Mouse (Mus musculus): ENCODE data around the gene Calml3. TPM values are rescaled to one million over a fixed set of nuclear protein-coding genes. Genes with fewer than 3 reads are reported as not detected.

Gene Calml3
- polyA plus RNA-seq, 1 experiment from 2014 or later: not detected

GRCm38 (mm10) chr13:3807131-3807827 lies 3.2 kb upstream of the Calml3 start:
- Histone ChIP-seq H3K4me2 (no peak overlapping the region), H3K27ac (replicated peaks) (no peak overlapping the region), H3K4me1 (no peaks in the 10 kb centered on the region), H3K9ac (replicated peaks) (no peak overlapping the region), H3K9me3 (replicated peaks) (no peaks in the 10 kb centered on the region), H3K4me3 (replicated peaks) (no peak overlapping the region), H3K27me3 (replicated peaks) (no peaks in the 10 kb centered on the region), H3K36me3 (no peaks in the 10 kb centered on the region)
- WGBS: 83% methylated on average over 7 of the region's 7 CpGs
- ATAC-seq (ENCODE audit: low FRiP score): no peak

GRCm38 (mm10) chr13:3805638-3806037 lies 1.5 kb upstream of the Calml3 start:
- no peaks in the 10 kb centered on the region for H3K36me3 ChIP-seq
- ATAC-seq (ENCODE audit: low FRiP score): no peak
- H3K9ac ChIP-seq (replicated peaks): no peak overlapping the region
- H3K4me3 ChIP-seq (replicated peaks): no peak overlapping the region
- WGBS: 80% methylated on average over 5 of the region's 5 CpGs
- H3K27me3 ChIP-seq (replicated peaks): no peaks in the 10 kb centered on the region
- no peak overlapping the region for H3K27ac ChIP-seq (replicated peaks)
- no peak overlapping the region for H3K4me2 ChIP-seq
- H3K9me3 ChIP-seq (replicated peaks): no peaks in the 10 kb centered on the region
- H3K4me1 ChIP-seq: no peaks in the 10 kb centered on the region

GRCm38 (mm10) chr13:3805132-3805531 lies 1.0 kb upstream of the Calml3 start:
- no peaks in the 10 kb centered on the region for H3K9me3 ChIP-seq (replicated peaks)
- no peak overlapping the region for H3K4me2 ChIP-seq
- H3K4me1 ChIP-seq: no peaks in the 10 kb centered on the region
- no peaks in the 10 kb centered on the region for H3K27me3 ChIP-seq (replicated peaks)
- ATAC-seq (ENCODE audit: low FRiP score): no peak
- H3K4me3 ChIP-seq (replicated peaks): no peak overlapping the region
- WGBS: 60% methylated on average over 2 of the region's 2 CpGs
- no peak overlapping the region for H3K9ac ChIP-seq (replicated peaks)
- H3K27ac ChIP-seq (replicated peaks): no peak overlapping the region
- H3K36me3 ChIP-seq: no peaks in the 10 kb centered on the region

GRCm38 (mm10) chr13:3799386-3799785 lies 4.7 kb downstream of the Calml3 start:
- Histone ChIP-seq H3K9me3 (replicated peaks) (no peaks in the 10 kb centered on the region), H3K27me3 (replicated peaks) (no peaks in the 10 kb centered on the region), H3K4me2 (no peak overlapping the region), H3K4me1 (no peaks in the 10 kb centered on the region), H3K36me3 (no peaks in the 10 kb centered on the region), H3K4me3 (replicated peaks) (no peak overlapping the region), H3K9ac (replicated peaks) (no peak overlapping the region), H3K27ac (replicated peaks) (no peak overlapping the region)
- 82% methylated on average over 3 of the region's 3 CpGs for WGBS
- ATAC-seq (ENCODE audit: low FRiP score): no peak

- H3K9ac ChIP-seq (replicated peaks): no peak overlapping the region
- no peak for ATAC-seq (ENCODE audit: low FRiP score)
- H3K27me3 ChIP-seq (replicated peaks): no peaks in the 10 kb centered on the region
- H3K4me1 ChIP-seq: no peaks in the 10 kb centered on the region
- H3K4me2 ChIP-seq: no peak overlapping the region
- no peaks in the 10 kb centered on the region for H3K9me3 ChIP-seq (replicated peaks)
- H3K27ac ChIP-seq (replicated peaks): no peak overlapping the region
- H3K36me3 ChIP-seq: no peaks in the 10 kb centered on the region
- H3K4me3 ChIP-seq (replicated peaks): no peak overlapping the region
Measured at GRCm38 (mm10) chr13:3798751-3799150, 5.4 kb downstream of the Calml3 start.

- H3K4me2 ChIP-seq: no peak overlapping the region
- H3K4me3 ChIP-seq (replicated peaks): no peak overlapping the region
- no peak for ATAC-seq (ENCODE audit: low FRiP score)
- no peaks in the 10 kb centered on the region for H3K4me1 ChIP-seq
- H3K36me3 ChIP-seq: no peaks in the 10 kb centered on the region
- no peaks in the 10 kb centered on the region for H3K27me3 ChIP-seq (replicated peaks)
- H3K9me3 ChIP-seq (replicated peaks): no peaks in the 10 kb centered on the region
- 86% methylated on average over 4 of the region's 4 CpGs for WGBS
- no peak overlapping the region for H3K9ac ChIP-seq (replicated peaks)
- no peak overlapping the region for H3K27ac ChIP-seq (replicated peaks)
Measured at GRCm38 (mm10) chr13:3796649-3797048, 7.5 kb downstream of the Calml3 start.

GRCm38 (mm10) chr13:3789531-3789930 lies 14.6 kb downstream of the Calml3 start:
- Histone ChIP-seq H3K27ac (replicated peaks) (no peak overlapping the region), H3K4me3 (replicated peaks) (no peak overlapping the region), H3K4me2 (no peak overlapping the region), H3K4me1 (no peaks in the 10 kb centered on the region), H3K9ac (replicated peaks) (no peak overlapping the region), H3K27me3 (replicated peaks) (no peaks in the 10 kb centered on the region), H3K9me3 (replicated peaks) (no peaks in the 10 kb centered on the region), H3K36me3 (no peaks in the 10 kb centered on the region)
- 64% methylated on average over 2 of the region's 2 CpGs for WGBS
- no peak for ATAC-seq (ENCODE audit: low FRiP score)

- no peak overlapping the region for H3K9ac ChIP-seq (replicated peaks)
- 97% methylated on average over 2 of the region's 2 CpGs for WGBS
- H3K27ac ChIP-seq (replicated peaks): no peak overlapping the region
- no peaks in the 10 kb centered on the region for H3K27me3 ChIP-seq (replicated peaks)
- H3K36me3 ChIP-seq: no peaks in the 10 kb centered on the region
- ATAC-seq (ENCODE audit: low FRiP score): no peak
- H3K9me3 ChIP-seq (replicated peaks): no peaks in the 10 kb centered on the region
- no peak overlapping the region for H3K4me3 ChIP-seq (replicated peaks)
- no peaks in the 10 kb centered on the region for H3K4me1 ChIP-seq
- no peak overlapping the region for H3K4me2 ChIP-seq
Measured at GRCm38 (mm10) chr13:3788588-3788987, 15.5 kb downstream of the Calml3 start.

GRCm38 (mm10) chr13:3787644-3788043 lies 16.5 kb downstream of the Calml3 start:
- no peak for ATAC-seq (ENCODE audit: low FRiP score)

GRCm38 (mm10) chr13:3787102-3787501 lies 17.0 kb downstream of the Calml3 start:
- Histone ChIP-seq H3K4me3 (replicated peaks) (no peak overlapping the region), H3K27ac (replicated peaks) (no peak overlapping the region), H3K9ac (replicated peaks) (no peak overlapping the region), H3K4me2 (no peak overlapping the region), H3K9me3 (replicated peaks) (no peaks in the 10 kb centered on the region), H3K4me1 (no peaks in the 10 kb centered on the region), H3K27me3 (replicated peaks) (no peaks in the 10 kb centered on the region), H3K36me3 (no peaks in the 10 kb centered on the region)
- no peak for ATAC-seq (ENCODE audit: low FRiP score)
- 74% methylated on average over 4 of the region's 4 CpGs for WGBS

More at GRCm38 (mm10) chr13:3787644-3788043, 16.5 kb downstream of the Calml3 start:
- no peak overlapping the region for H3K4me2 ChIP-seq
- H3K4me3 ChIP-seq (replicated peaks): no peak overlapping the region
- no peaks in the 10 kb centered on the region for H3K36me3 ChIP-seq
- WGBS: 94% methylated on average over 3 of the region's 3 CpGs
- no peak overlapping the region for H3K27ac ChIP-seq (replicated peaks)
- no peaks in the 10 kb centered on the region for H3K4me1 ChIP-seq
- no peaks in the 10 kb centered on the region for H3K9me3 ChIP-seq (replicated peaks)
- no peak overlapping the region for H3K9ac ChIP-seq (replicated peaks)
- H3K27me3 ChIP-seq (replicated peaks): no peaks in the 10 kb centered on the region

GRCm38 (mm10) chr13:3783621-3784020 lies 20.5 kb downstream of the Calml3 start:
- H3K4me2 ChIP-seq: no peak overlapping the region
- H3K36me3 ChIP-seq: no peaks in the 10 kb centered on the region
- no peak overlapping the region for H3K4me3 ChIP-seq (replicated peaks)
- ATAC-seq (ENCODE audit: low FRiP score): no peak
- H3K9me3 ChIP-seq (replicated peaks): no peaks in the 10 kb centered on the region
- no peaks in the 10 kb centered on the region for H3K27me3 ChIP-seq (replicated peaks)
- no peaks in the 10 kb centered on the region for H3K4me1 ChIP-seq
- H3K9ac ChIP-seq (replicated peaks): no peak overlapping the region
- H3K27ac ChIP-seq (replicated peaks): no peak overlapping the region
- WGBS: 79% methylated on average over 2 of the region's 2 CpGs

- no peaks in the 10 kb centered on the region for H3K27me3 ChIP-seq (replicated peaks)
- no peak overlapping the region for H3K4me3 ChIP-seq (replicated peaks)
- no peak overlapping the region for H3K27ac ChIP-seq (replicated peaks)
- H3K9me3 ChIP-seq (replicated peaks): no peaks in the 10 kb centered on the region
- no peak overlapping the region for H3K4me2 ChIP-seq
- H3K36me3 ChIP-seq: no peaks in the 10 kb centered on the region
- 12% methylated on average over 2 of the region's 2 CpGs for WGBS
- H3K4me1 ChIP-seq: no peaks in the 10 kb centered on the region
- no peak overlapping the region for H3K9ac ChIP-seq (replicated peaks)
- peak; percentile 55 for ATAC-seq (ENCODE audit: low FRiP score)
Measured at GRCm38 (mm10) chr13:3782499-3782898, 21.6 kb downstream of the Calml3 start.
